Mouse (Mus musculus) hindbrain, embryonic 13.5 days (tissue): Measurements from ENCODE around the gene Tasp1. TPM values are rescaled to one million over a fixed set of nuclear protein-coding genes. Genes with fewer than 3 reads are reported as not detected.
"Not testable (repeated sequence)": the region's sequence is repeated elsewhere in the genome, so short reads cannot be mapped to it uniquely, and the experiment has no call there.

Experiments used
- ATAC-seq: fragments of 200-750 bp; cut with Nextera tagmentation; 2 replicates; pipeline ENCODE4 v1.8.0; 2017; ENCODE audit warnings: moderate TSS enrichment; ENCODE audit not compliant: low FRiP score
- H3K27ac ChIP-seq: fragments of 300-500 bp; sonication (generic); 2 replicates; pipeline ENCODE4 v1.5.1; 2015; ENCODE audit warnings: inconsistent platforms, mild to moderate bottlenecking, moderate library complexity
- H3K27me3 ChIP-seq: fragments of 300-500 bp; sonication (generic); 2 replicates; pipeline ENCODE4 v1.6.1; 2015; ENCODE audit warnings: mild to moderate bottlenecking, inconsistent platforms
- H3K36me3 ChIP-seq: fragments of 300-500 bp; sonication (generic); 2 replicates; pipeline ENCODE4 v1.6.1; 2015; ENCODE audit warnings: mild to moderate bottlenecking, inconsistent platforms
- H3K4me1 ChIP-seq: fragments of 300-500 bp; sonication (generic); replicated peaks from 2 replicates; pipeline ENCODE4 v1.6.1; 2015; ENCODE audit warnings: inconsistent platforms
- H3K4me2 ChIP-seq: fragments of 300-500 bp; sonication (generic); 2 replicates; pipeline ENCODE4 v1.6.1; 2015; ENCODE audit warnings: inconsistent platforms, mild to moderate bottlenecking, moderate library complexity
- H3K4me3 ChIP-seq: fragments of 300-500 bp; sonication (generic); 2 replicates; pipeline ENCODE4 v1.5.1; 2015; ENCODE audit warnings: mild to moderate bottlenecking, inconsistent platforms
- H3K9ac ChIP-seq: fragments of 300-500 bp; sonication (generic); 2 replicates; pipeline ENCODE4 v1.6.1; 2015; ENCODE audit warnings: mild to moderate bottlenecking, inconsistent platforms
- H3K9me3 ChIP-seq: fragments of 300-500 bp; sonication (generic); 2 replicates; pipeline ENCODE4 v1.6.1; 2016; ENCODE audit warnings: inconsistent platforms
- WGBS: fragments of 180-500 bp; shearing (Covaris S2); methylation state at CpG from one replicate; pipeline ENCODE4 v1.1.7; 2015; 5-methylcytosine and 5-hydroxymethylcytosine counted together
- polyA plus RNA-seq: library from polyadenylated mRNA; unstranded; fragments of >200 nt; fragmentation: Nextera tagmentation; extraction: Ambion mirVana; gene quantifications from 2 replicates; pipeline ENCODE4 v1.2.1, GENCODE M21; 2015

Tasp1 gene
- polyA plus RNA-seq, 1 experiment from 2014 or later = 15.4 TPM

DNA sequence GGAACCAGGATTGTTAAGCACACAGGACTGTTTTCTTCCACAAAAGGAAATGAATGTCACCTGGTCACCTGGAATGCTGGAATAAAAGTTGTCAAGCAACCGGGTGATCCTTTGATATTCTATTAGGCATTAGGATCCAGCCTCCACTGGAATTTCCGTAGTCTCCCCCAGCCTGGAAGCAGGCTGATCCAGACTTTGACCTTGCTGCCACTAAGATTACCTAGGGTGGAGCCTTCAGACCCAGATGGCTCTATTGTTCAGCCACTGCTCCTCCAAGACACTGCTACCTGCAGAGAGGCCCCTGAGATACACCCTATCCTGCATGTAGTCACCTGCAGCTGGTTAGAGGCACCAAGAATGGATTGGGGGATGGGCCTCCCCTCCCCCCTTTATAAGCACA lies 192.8 kb downstream of the Tasp1 start:
- no peak overlapping the region for H3K27ac ChIP-seq
- no peaks in the 10 kb centered on the region for H3K9me3 ChIP-seq
- no peaks in the 10 kb centered on the region for H3K4me1 ChIP-seq
- H3K36me3 ChIP-seq = no peaks in the 10 kb centered on the region
- no peak overlapping the region for H3K4me2 ChIP-seq
- H3K4me3 ChIP-seq = no peak overlapping the region
- H3K27me3 ChIP-seq = no peaks in the 10 kb centered on the region
- no peak for ATAC-seq
- WGBS = 65% methylated on average over 2 of the region's 2 CpGs
- no peak overlapping the region for H3K9ac ChIP-seq

- H3K36me3 ChIP-seq, H3K9me3 ChIP-seq, ATAC-seq, H3K27ac ChIP-seq, H3K4me1 ChIP-seq, H3K9ac ChIP-seq, H3K27me3 ChIP-seq, H3K4me2 ChIP-seq, H3K4me3 ChIP-seq: not testable (repeated sequence)
- WGBS = 93% methylated on average over 2 of the region's 2 CpGs
These were observed 197.5 kb downstream of the Tasp1 start for GRCm38 (mm10) chr2:139869071-139869470.

- not testable (repeated sequence) for H3K4me3 ChIP-seq, H3K36me3 ChIP-seq, H3K4me1 ChIP-seq, H3K4me2 ChIP-seq, ATAC-seq, H3K27me3 ChIP-seq, H3K27ac ChIP-seq, H3K9ac ChIP-seq, H3K9me3 ChIP-seq
- WGBS = 95% methylated on average over 3 of the region's 3 CpGs
These were observed 203.2 kb downstream of the Tasp1 start for GRCm38 (mm10) chr2:139863396-139863795.

- H3K4me1 ChIP-seq = no peaks in the 10 kb centered on the region
- no peaks in the 10 kb centered on the region for H3K27me3 ChIP-seq
- H3K9ac ChIP-seq = no peak overlapping the region
- no peak overlapping the region for H3K4me3 ChIP-seq
- 91% methylated on average over 5 of the region's 5 CpGs for WGBS
- H3K36me3 ChIP-seq = no peaks in the 10 kb centered on the region
- no peaks in the 10 kb centered on the region for H3K9me3 ChIP-seq
- ATAC-seq = no peak
- no peak overlapping the region for H3K27ac ChIP-seq
- no peak overlapping the region for H3K4me2 ChIP-seq
These were observed 206.5 kb downstream of the Tasp1 start for GRCm38 (mm10) chr2:139860133-139860494.

DNA sequence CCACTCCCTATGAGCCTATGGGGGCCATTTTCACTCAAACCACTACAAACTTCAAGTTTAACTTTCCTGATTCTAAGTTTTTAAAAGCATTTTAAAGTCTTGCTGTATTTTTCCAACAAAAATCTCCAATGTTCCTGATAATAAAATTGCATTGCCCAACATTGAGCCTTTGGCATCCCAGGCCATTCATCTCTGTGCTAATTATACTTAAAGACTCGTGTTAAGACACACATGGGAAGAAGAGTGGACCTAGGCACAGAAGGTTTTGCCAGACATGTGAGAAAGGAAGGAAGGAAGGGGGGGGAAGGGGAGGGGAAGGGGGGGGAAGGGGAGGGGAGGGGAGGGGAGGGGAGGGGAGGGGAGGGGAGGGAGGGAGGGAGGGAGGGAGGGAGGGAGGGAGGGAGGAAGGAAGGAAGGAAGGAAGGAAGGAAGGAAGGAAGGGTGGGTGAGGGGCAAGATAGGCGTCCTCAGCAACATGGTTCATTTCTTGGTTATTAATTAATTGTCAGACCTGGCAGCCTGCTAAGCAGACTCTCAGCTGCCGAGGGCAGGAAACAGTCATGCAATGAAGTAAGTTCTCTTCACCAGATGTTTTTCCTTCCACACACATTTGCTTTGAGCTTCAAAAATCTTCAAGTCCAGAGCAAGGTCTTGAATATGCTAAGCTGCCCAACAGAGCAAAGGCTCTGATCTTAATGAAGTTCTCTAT lies 207.0 kb downstream of the Tasp1 start:
- Histone ChIP-seq H3K36me3 (no peaks in the 10 kb centered on the region), H3K4me3 (no peak overlapping the region), H3K27me3 (no peaks in the 10 kb centered on the region), H3K4me2 (no peak overlapping the region), H3K4me1 (no peaks in the 10 kb centered on the region), H3K27ac (no peak overlapping the region), H3K9me3 (no peaks in the 10 kb centered on the region), H3K9ac (no peak overlapping the region)
- no peak for ATAC-seq
- WGBS = 66% methylated on average over 3 of the region's 3 CpGs

DNA sequence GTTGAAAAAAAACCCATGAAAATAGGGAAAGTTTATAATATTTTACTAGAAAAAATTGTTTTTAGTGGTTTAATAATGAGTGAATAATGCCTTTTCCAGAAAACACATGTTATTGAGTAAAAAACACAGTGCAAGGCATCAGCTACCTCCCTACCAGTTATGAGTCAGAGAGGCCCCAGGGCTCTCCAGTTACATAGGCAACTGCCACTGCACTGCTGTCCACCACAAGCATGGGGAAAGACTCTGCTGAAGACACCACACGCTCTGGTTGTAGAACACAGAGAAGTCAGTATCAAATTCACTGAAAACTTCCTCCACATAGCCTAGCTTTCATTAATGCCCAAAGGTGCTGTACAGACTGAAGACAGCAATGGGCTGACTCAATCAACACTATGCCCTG lies 217.0 kb downstream of the Tasp1 start:
- Histone ChIP-seq H3K27me3 (no peaks in the 10 kb centered on the region), H3K4me3 (no peak overlapping the region), H3K9ac (no peak overlapping the region), H3K27ac (no peak overlapping the region), H3K36me3 (no peaks in the 10 kb centered on the region), H3K4me2 (no peak overlapping the region), H3K9me3 (no peaks in the 10 kb centered on the region), H3K4me1 (no peaks in the 10 kb centered on the region)
- no peak for ATAC-seq
- WGBS = 94% methylated on average over 1 of the region's 1 CpGs

- H3K27ac ChIP-seq = no peak overlapping the region
- H3K27me3 ChIP-seq = no peaks in the 10 kb centered on the region
- H3K9ac ChIP-seq = no peak overlapping the region
- H3K4me1 ChIP-seq = no peaks in the 10 kb centered on the region
- no peak overlapping the region for H3K4me2 ChIP-seq
- 76% methylated on average over 1 of the region's 1 CpGs for WGBS
- H3K36me3 ChIP-seq = no peaks in the 10 kb centered on the region
- no peak for ATAC-seq
- H3K9me3 ChIP-seq = no peaks in the 10 kb centered on the region
- no peak overlapping the region for H3K4me3 ChIP-seq
These were observed 225.2 kb downstream of the Tasp1 start for GRCm38 (mm10) chr2:139841359-139841758.

GRCm38 (mm10) chr2:139840941-139841340 lies 225.7 kb downstream of the Tasp1 start:
- Histone ChIP-seq H3K9ac (no peak overlapping the region), H3K4me3 (no peak overlapping the region), H3K27me3 (no peaks in the 10 kb centered on the region), H3K4me2 (no peak overlapping the region), H3K9me3 (no peaks in the 10 kb centered on the region), H3K27ac (no peak overlapping the region), H3K4me1 (no peaks in the 10 kb centered on the region), H3K36me3 (no peaks in the 10 kb centered on the region)
- no peak for ATAC-seq
- 72% methylated on average over 5 of the region's 5 CpGs for WGBS

- Histone ChIP-seq H3K36me3 (no peaks in the 10 kb centered on the region), H3K27me3 (no peaks in the 10 kb centered on the region), H3K4me2 (no peak overlapping the region), H3K9me3 (no peaks in the 10 kb centered on the region), H3K9ac (no peak overlapping the region), H3K4me3 (no peak overlapping the region), H3K27ac (no peak overlapping the region), H3K4me1 (no peaks in the 10 kb centered on the region)
- 79% methylated on average over 8 of the region's 8 CpGs for WGBS
- no peak for ATAC-seq
These were observed 244.8 kb downstream of the Tasp1 start for GRCm38 (mm10) chr2:139821589-139822378.

- Histone ChIP-seq H3K4me3 (no peak overlapping the region), H3K36me3 (no peaks in the 10 kb centered on the region), H3K27me3 (no peaks in the 10 kb centered on the region), H3K4me2 (no peak overlapping the region), H3K4me1 (no peaks in the 10 kb centered on the region), H3K9ac (no peak overlapping the region), H3K9me3 (no peaks in the 10 kb centered on the region), H3K27ac (no peak overlapping the region)
- no peak for ATAC-seq
- WGBS = 86% methylated on average over 3 of the region's 3 CpGs
These were observed 249.3 kb downstream of the Tasp1 start for GRCm38 (mm10) chr2:139817275-139817674.

DNA sequence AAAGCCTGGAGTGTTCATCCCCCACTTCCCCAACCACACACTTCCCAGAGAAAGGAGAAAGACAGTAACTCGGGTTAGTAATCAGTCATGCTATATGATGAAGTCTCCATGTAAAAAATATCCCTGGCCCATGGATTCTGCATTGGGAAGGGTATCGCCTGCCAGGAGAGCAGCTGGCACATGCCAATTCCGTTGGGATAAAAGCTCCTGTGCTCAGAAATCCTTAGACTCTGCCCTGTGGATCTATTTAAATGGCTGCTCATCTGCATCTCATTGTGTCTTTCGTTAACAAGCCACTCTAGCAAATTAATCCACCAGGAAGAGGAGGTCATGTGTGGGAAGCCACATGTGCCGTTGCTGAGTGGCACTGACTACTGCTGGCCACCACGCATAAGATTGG lies 258.7 kb downstream of the Tasp1 start:
- H3K27me3 ChIP-seq = no peaks in the 10 kb centered on the region
- WGBS = 81% methylated on average over 6 of the region's 6 CpGs
- no peak overlapping the region for H3K4me2 ChIP-seq
- no peaks in the 10 kb centered on the region for H3K36me3 ChIP-seq
- no peak overlapping the region for H3K9ac ChIP-seq
- H3K4me1 ChIP-seq = no peaks in the 10 kb centered on the region
- H3K9me3 ChIP-seq = no peaks in the 10 kb centered on the region
- no peak for ATAC-seq
- no peak overlapping the region for H3K4me3 ChIP-seq
- no peak overlapping the region for H3K27ac ChIP-seq

DNA sequence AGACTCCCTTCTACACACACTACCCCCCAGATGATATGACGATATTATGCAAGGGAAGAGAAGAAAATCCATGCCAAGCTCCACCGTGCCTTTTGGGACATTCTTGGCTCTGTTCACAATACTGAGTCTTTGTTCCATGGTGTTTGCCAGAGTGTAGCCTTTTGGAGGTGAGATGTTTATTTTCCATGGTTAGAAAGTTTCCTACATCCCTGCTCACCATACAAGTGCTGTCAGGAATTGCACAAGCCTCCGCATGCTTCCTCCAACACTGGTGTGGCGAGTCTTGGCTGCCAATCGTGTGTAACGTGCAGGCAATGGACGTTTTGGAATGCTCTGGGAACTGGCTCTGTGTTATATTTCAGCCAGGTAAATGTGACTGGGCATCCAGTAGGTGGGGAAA lies 262.6 kb downstream of the Tasp1 start:
- Histone ChIP-seq H3K4me3 (no peak overlapping the region), H3K27me3 (no peaks in the 10 kb centered on the region), H3K9me3 (no peaks in the 10 kb centered on the region), H3K4me1 (no peaks in the 10 kb centered on the region), H3K27ac (no peak overlapping the region), H3K4me2 (no peak overlapping the region), H3K36me3 (no peaks in the 10 kb centered on the region), H3K9ac (no peak overlapping the region)
- no peak for ATAC-seq
- WGBS = 82% methylated on average over 7 of the region's 7 CpGs
